Mouse (Mus musculus) neural tube, embryonic 12.5 days (tissue): ENCODE results near the gene Cask. TPM values are rescaled to one million over a fixed set of nuclear protein-coding genes. Genes with fewer than 3 reads are reported as not detected.
"Not testable (repeated sequence)": the region's sequence is repeated elsewhere in the genome, so short reads cannot be mapped to it uniquely, and the experiment has no call there.

Experiments
- ATAC-seq: fragments of 200-750 bp; cut with Nextera tagmentation; 2 replicates; pipeline ENCODE4 v1.8.0; 2017; ENCODE audit warnings: low read depth, mild to moderate bottlenecking, moderate TSS enrichment, moderate library complexity; ENCODE audit not compliant: low FRiP score
- H3K27ac ChIP-seq: fragments of 300-500 bp; sonication (generic); 2 replicates; pipeline ENCODE4 v1.5.1; 2016
- H3K27me3 ChIP-seq: fragments of 300-500 bp; sonication (generic); replicated peaks from 2 replicates; pipeline ENCODE4 v1.6.1; 2016; ENCODE audit warnings: mild to moderate bottlenecking
- H3K36me3 ChIP-seq: fragments of 300-500 bp; sonication (generic); 2 replicates; pipeline ENCODE4 v1.6.1; 2016; ENCODE audit warnings: mild to moderate bottlenecking
- H3K4me1 ChIP-seq: fragments of 300-500 bp; sonication (generic); 2 replicates; pipeline ENCODE4 v1.6.1; 2016
- H3K4me2 ChIP-seq: fragments of 300-500 bp; sonication (generic); replicated peaks from 2 replicates; pipeline ENCODE4 v1.6.1; 2016; ENCODE audit warnings: mild to moderate bottlenecking
- H3K4me3 ChIP-seq: fragments of 300-500 bp; sonication (generic); 2 replicates; pipeline ENCODE4 v1.5.1; 2016
- H3K9ac ChIP-seq: fragments of 300-500 bp; sonication (generic); 2 replicates; pipeline ENCODE4 v1.6.1; 2016; ENCODE audit warnings: mild to moderate bottlenecking
- H3K9me3 ChIP-seq: fragments of 300-500 bp; sonication (generic); 2 replicates; pipeline ENCODE4 v1.6.1; 2016; ENCODE audit warnings: mild to moderate bottlenecking
- WGBS: fragments of 180-500 bp; shearing (Covaris S2); methylation state at CpG from one replicate; pipeline ENCODE4 v1.1.7; 2016; 5-methylcytosine and 5-hydroxymethylcytosine counted together
- polyA plus RNA-seq: library from polyadenylated mRNA; unstranded; fragments of >200 nt; fragmentation: Nextera tagmentation; extraction: Ambion mirVana; gene quantifications from 2 replicates; pipeline ENCODE4 v1.2.1, GENCODE M21; 2016

Gene Cask
- polyA plus RNA-seq, 1 experiment from 2014 or later = 27.2 TPM

- no peaks in the 10 kb centered on the region for H3K27me3 ChIP-seq
- no peak overlapping the region for H3K4me2 ChIP-seq
- H3K4me1 ChIP-seq = no peaks in the 10 kb centered on the region
- H3K9ac ChIP-seq = no peak overlapping the region
- H3K9me3 ChIP-seq = no peaks in the 10 kb centered on the region
- no peaks in the 10 kb centered on the region for H3K36me3 ChIP-seq
- 78% methylated on average over 2 of the region's 2 CpGs for WGBS
- ATAC-seq = no peak
- no peak overlapping the region for H3K4me3 ChIP-seq
- H3K27ac ChIP-seq = no peak overlapping the region
Observed at GRCm38 (mm10) chrX:13798754-13799153, 52.4 kb downstream of the Cask start.

DNA sequence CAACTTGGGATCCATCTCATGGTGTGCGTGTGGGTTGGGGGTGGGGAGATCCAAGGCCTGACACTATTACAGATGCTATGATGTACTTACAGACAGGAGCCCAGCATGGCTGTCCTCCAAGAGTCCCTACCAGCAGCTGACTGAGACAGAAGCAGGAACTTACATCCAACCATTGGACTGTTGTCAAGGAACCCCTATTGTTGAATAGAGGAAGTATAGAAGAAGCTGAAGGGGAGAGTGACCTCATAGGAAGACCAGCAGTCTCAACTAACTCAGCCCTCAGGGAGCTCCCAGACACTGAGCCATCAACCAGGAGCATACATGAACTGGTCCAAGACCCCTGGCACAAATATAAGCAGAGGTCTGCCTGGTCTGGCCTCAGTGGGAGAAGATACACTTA, 85.5 kb downstream of the Cask start:
- H3K36me3 ChIP-seq = no peaks in the 10 kb centered on the region
- no peaks in the 10 kb centered on the region for H3K4me1 ChIP-seq
- no peak overlapping the region for H3K9ac ChIP-seq
- no peaks in the 10 kb centered on the region for H3K9me3 ChIP-seq
- no peak overlapping the region for H3K27ac ChIP-seq
- WGBS = 92% methylated on average over 1 of the region's 1 CpGs
- H3K4me3 ChIP-seq = no peak overlapping the region
- H3K27me3 ChIP-seq = no peaks in the 10 kb centered on the region
- H3K4me2 ChIP-seq = no peak overlapping the region
- no peak for ATAC-seq

GRCm38 (mm10) chrX:13765024-13765423, 86.1 kb downstream of the Cask start:
- no peaks in the 10 kb centered on the region for H3K27me3 ChIP-seq
- no peak overlapping the region for H3K4me3 ChIP-seq
- no peaks in the 10 kb centered on the region for H3K36me3 ChIP-seq
- H3K9ac ChIP-seq = no peak overlapping the region
- ATAC-seq = no peak
- H3K27ac ChIP-seq = no peak overlapping the region
- H3K9me3 ChIP-seq = no peaks in the 10 kb centered on the region
- WGBS = 89% methylated on average over 1 of the region's 1 CpGs
- H3K4me1 ChIP-seq = no peaks in the 10 kb centered on the region
- no peak overlapping the region for H3K4me2 ChIP-seq

- Histone ChIP-seq H3K27ac (no peak overlapping the region), H3K36me3 (no peaks in the 10 kb centered on the region), H3K4me2 (no peak overlapping the region), H3K9me3 (no peaks in the 10 kb centered on the region), H3K9ac (no peak overlapping the region), H3K27me3 (no peaks in the 10 kb centered on the region), H3K4me3 (no peak overlapping the region), H3K4me1 (no peaks in the 10 kb centered on the region)
- ATAC-seq = no peak
- 16% methylated on average over 3 of the region's 3 CpGs for WGBS
Observed at GRCm38 (mm10) chrX:13757279-13758005, 93.7 kb downstream of the Cask start.

DNA sequence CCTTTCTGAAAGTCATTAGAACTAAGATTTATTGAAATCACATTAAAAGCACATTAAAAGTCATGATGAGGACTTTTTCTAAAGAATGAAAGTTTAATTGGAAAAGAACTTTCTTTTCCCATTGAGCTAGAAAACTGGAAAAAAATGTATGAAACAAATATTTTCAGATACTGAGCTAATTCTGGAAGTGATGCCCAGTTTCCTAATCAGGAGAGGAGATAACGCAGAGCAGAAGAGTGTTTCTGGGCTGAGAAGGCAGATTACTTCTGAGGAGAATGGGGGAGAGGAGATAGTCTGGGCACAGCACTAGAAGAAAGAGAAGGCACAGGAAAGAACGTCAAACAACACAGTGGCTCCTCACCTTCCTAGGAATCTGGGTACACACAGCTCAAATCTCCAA, 110.1 kb downstream of the Cask start:
- Histone ChIP-seq H3K27me3 (no peaks in the 10 kb centered on the region), H3K4me1 (no peaks in the 10 kb centered on the region)
- WGBS = 72% methylated on average over 2 of the region's 2 CpGs

GRCm38 (mm10) chrX:13730785-13731184, 120.4 kb downstream of the Cask start:
- H3K4me2 ChIP-seq, H3K27ac ChIP-seq, ATAC-seq, H3K4me3 ChIP-seq, H3K9me3 ChIP-seq, H3K36me3 ChIP-seq, H3K4me1 ChIP-seq, H3K27me3 ChIP-seq, H3K9ac ChIP-seq: not testable (repeated sequence)

More for the DNA sequence above, 110.1 kb downstream of the Cask start:
- Histone ChIP-seq H3K4me3 (no peak overlapping the region), H3K27ac (no peak overlapping the region), H3K9me3 (no peaks in the 10 kb centered on the region), H3K9ac (no peak overlapping the region), H3K36me3 (no peaks in the 10 kb centered on the region), H3K4me2 (no peak overlapping the region)
- ATAC-seq = no peak

DNA sequence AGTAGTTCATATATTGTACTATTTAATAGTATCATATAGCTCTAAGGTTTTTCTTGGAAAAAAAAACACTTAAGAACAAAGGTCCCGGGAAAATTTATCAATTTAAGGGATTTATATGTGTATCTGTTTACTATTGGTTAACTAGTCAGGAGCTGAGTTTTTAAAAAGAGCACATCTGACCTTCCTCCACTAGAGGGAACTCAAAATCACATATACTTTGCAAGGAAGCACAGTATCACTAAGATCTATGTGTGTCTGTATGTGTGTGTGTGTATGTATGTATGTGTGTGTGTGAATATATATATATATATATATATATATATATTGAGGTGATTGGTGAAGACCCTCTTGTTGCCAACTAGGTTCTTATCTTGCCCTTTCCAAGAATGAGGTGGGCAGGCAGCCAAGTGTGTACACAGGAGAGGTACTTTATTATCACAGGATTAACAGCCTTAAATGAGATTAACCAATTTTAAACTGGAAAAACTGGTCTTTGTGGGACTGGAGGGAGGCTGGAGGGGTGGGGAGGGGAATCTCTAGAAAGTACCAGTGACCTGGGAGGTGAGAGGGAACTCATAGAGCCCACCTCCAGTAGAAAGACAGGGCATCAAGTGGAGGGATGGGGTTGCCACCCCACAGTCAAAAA, 121.2 kb downstream of the Cask start:
- Histone ChIP-seq H3K9ac (no peak overlapping the region), H3K9me3 (no peaks in the 10 kb centered on the region), H3K36me3 (no peaks in the 10 kb centered on the region), H3K27me3 (no peaks in the 10 kb centered on the region), H3K4me2 (no peak overlapping the region), H3K4me3 (no peak overlapping the region), H3K27ac (no peak overlapping the region), H3K4me1 (no peaks in the 10 kb centered on the region)
- no peak for ATAC-seq
- 86% methylated on average over 1 of the region's 1 CpGs for WGBS

DNA sequence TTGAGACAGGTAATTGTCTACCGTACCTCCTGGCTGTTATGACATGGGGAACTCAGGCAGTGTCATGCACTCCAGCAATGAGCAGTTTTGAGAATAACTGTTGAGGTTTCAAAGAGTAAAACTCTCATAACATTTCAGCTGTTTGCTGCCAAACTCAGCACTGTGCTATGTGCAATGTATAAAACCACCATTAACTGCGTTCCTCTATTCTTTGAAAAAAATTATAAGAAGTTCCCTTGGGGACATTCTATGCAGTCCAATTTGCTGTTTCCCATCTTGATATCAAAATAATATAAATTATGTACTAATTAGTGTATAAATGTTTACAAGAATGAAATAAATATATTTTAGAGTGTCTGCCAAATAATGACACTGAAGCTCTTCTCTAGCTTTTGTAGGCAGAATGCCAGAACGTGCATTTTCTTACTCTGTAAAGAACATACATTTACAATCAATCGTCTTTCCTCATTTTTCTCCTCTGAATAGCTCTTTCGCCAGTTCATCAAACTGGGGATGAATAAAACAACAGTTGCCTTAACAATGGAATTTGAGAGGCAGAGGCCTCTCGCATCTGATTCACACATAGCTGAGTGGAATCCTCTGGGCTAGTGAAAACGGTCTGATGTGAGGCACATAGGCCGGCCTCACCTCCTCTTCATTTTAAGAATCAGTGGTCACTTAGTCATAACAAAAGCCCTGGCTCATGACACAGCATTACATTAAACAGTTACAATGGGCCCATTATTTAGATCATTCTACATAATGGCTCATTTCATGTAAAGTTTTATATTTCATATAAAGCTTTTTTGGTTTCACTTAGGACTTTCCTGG, 125.4 kb downstream of the Cask start:
- Histone ChIP-seq H3K4me2 (no peak overlapping the region), H3K4me1 (no peaks in the 10 kb centered on the region), H3K36me3 (no peaks in the 10 kb centered on the region), H3K27me3 (no peaks in the 10 kb centered on the region), H3K27ac (no peak overlapping the region), H3K9me3 (no peaks in the 10 kb centered on the region), H3K9ac (no peak overlapping the region), H3K4me3 (no peak overlapping the region)
- WGBS = 68% methylated on average over 8 of the region's 8 CpGs
- ATAC-seq = no peak

GRCm38 (mm10) chrX:13720296-13720829, 130.8 kb downstream of the Cask start:
- Histone ChIP-seq H3K36me3 (no peaks in the 10 kb centered on the region), H3K4me1 (no peaks in the 10 kb centered on the region), H3K4me3 (no peak overlapping the region), H3K27ac (no peak overlapping the region), H3K4me2 (no peak overlapping the region), H3K27me3 (no peaks in the 10 kb centered on the region), H3K9ac (no peak overlapping the region), H3K9me3 (no peaks in the 10 kb centered on the region)
- 78% methylated on average over 7 of the region's 7 CpGs for WGBS
- ATAC-seq = no peak

GRCm38 (mm10) chrX:13718283-13718682, 132.9 kb downstream of the Cask start:
- 67% methylated on average over 1 of the region's 1 CpGs for WGBS
- Histone ChIP-seq H3K4me1 (no peaks in the 10 kb centered on the region), H3K36me3 (no peaks in the 10 kb centered on the region)

DNA sequence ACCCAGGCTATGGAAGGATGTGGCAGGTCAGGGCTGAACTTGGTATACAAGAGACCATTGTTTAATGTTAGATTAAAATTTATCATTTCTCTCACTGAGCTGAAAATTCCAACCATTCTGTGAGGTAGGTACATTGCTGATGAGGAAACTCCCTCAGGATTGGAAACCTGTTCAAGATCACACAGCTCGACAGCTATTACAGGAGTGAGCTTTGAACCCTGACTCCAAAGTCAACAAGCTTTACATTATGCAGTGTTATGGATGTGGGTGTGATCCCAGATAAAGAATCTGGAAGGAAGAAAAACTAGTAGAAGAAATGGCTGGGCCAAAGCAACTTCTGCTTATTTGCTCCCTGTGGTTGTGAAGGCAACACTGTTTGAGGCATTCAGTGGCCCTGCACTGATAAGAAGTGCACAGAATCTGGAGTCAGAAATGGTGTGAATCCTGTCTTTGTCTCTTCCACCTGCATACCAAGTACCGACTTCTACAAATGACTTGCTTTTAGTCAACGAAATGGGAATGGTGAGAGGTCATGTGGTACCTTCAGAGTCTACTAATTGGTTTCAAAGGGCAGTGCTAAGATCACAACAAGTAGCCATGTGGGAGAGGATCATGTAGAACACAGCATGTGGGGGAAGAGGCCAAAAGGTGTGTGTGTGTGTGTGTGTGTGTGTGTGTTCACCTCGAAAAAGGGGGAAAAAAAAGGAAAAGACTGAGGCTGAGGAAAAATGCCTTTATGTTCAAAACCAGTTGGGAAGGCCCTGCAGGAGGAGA, 134.2 kb downstream of the Cask start:
- Histone ChIP-seq H3K9ac (no peak overlapping the region), H3K36me3 (no peaks in the 10 kb centered on the region), H3K27ac (no peak overlapping the region), H3K27me3 (no peaks in the 10 kb centered on the region), H3K4me2 (no peak overlapping the region), H3K4me1 (no peaks in the 10 kb centered on the region), H3K4me3 (no peak overlapping the region), H3K9me3 (no peaks in the 10 kb centered on the region)
- 80% methylated on average over 4 of the region's 4 CpGs for WGBS
- ATAC-seq = no peak

More at GRCm38 (mm10) chrX:13718283-13718682, 132.9 kb downstream of the Cask start:
- no peak overlapping the region for H3K4me2 ChIP-seq
- no peaks in the 10 kb centered on the region for H3K27me3 ChIP-seq
- H3K9me3 ChIP-seq = no peaks in the 10 kb centered on the region
- no peak overlapping the region for H3K4me3 ChIP-seq
- H3K9ac ChIP-seq = no peak overlapping the region
- H3K27ac ChIP-seq = no peak overlapping the region
- ATAC-seq = no peak

- no peaks in the 10 kb centered on the region for H3K27me3 ChIP-seq
- H3K36me3 ChIP-seq = no peaks in the 10 kb centered on the region
- H3K9ac ChIP-seq = no peak overlapping the region
- ATAC-seq = no peak
- H3K4me1 ChIP-seq = no peaks in the 10 kb centered on the region
- H3K27ac ChIP-seq = no peak overlapping the region
- H3K9me3 ChIP-seq = no peaks in the 10 kb centered on the region
- no peak overlapping the region for H3K4me3 ChIP-seq
- H3K4me2 ChIP-seq = no peak overlapping the region
- 61% methylated on average over 2 of the region's 2 CpGs for WGBS
Observed at GRCm38 (mm10) chrX:13710174-13710573, 141.0 kb downstream of the Cask start.
